Mouse (Mus musculus) liver, embryonic 12.5 days (tissue): ENCODE data around the gene Arf6. TPM values are rescaled to one million over a fixed set of nuclear protein-coding genes. Genes with fewer than 3 reads are reported as not detected.
"Not testable (repeated sequence)": the region's sequence is repeated elsewhere in the genome, so short reads cannot be mapped to it uniquely, and the experiment has no call there.

ENCODE experiments used
- ATAC-seq: fragments of 200-750 bp; cut with Nextera tagmentation; 2 replicates; pipeline ENCODE4 v1.8.0; 2017; ENCODE audit warnings: moderate number of reproducible peaks, mild to moderate bottlenecking, moderate library complexity
- H3K27ac ChIP-seq: fragments of 300-500 bp; sonication (generic); 2 replicates; pipeline ENCODE4 v1.5.1; 2016; ENCODE audit warnings: mild to moderate bottlenecking
- H3K27me3 ChIP-seq: fragments of 300-500 bp; sonication (generic); replicated peaks from 2 replicates; pipeline ENCODE4 v1.6.1; 2016; ENCODE audit warnings: mild to moderate bottlenecking, moderate library complexity
- H3K36me3 ChIP-seq: fragments of 300-500 bp; sonication (generic); 2 replicates; pipeline ENCODE4 v1.6.1; 2016; ENCODE audit warnings: mild to moderate bottlenecking, moderate library complexity
- H3K4me1 ChIP-seq: fragments of 300-500 bp; sonication (generic); 2 replicates; pipeline ENCODE4 v1.6.1; 2016
- H3K4me2 ChIP-seq: fragments of 300-500 bp; sonication (generic); 2 replicates; pipeline ENCODE4 v1.6.1; 2016; ENCODE audit warnings: mild to moderate bottlenecking, moderate library complexity
- H3K4me3 ChIP-seq: fragments of 300-500 bp; sonication (generic); 2 replicates; pipeline ENCODE4 v1.5.1; 2016; ENCODE audit warnings: mild to moderate bottlenecking, moderate library complexity
- H3K9ac ChIP-seq: fragments of 300-500 bp; sonication (generic); 2 replicates; pipeline ENCODE4 v1.6.1; 2016; ENCODE audit warnings: mild to moderate bottlenecking, moderate library complexity
- H3K9me3 ChIP-seq: fragments of 300-500 bp; sonication (generic); replicated peaks from 2 replicates; pipeline ENCODE4 v1.6.1; 2016; ENCODE audit warnings: mild to moderate bottlenecking, moderate library complexity
- WGBS: fragments of 180-500 bp; shearing (Covaris S2); methylation state at CpG from one replicate; pipeline ENCODE4 v1.1.7; 2016; ENCODE audit not compliant: insufficient replicate concordance; 5-methylcytosine and 5-hydroxymethylcytosine counted together
- polyA plus RNA-seq: library from polyadenylated mRNA; unstranded; fragments of >200 nt; fragmentation: Nextera tagmentation; extraction: Ambion mirVana; gene quantifications from 2 replicates; pipeline ENCODE4 v1.2.1, GENCODE M21; 2016

Gene Arf6
- polyA plus RNA-seq, 1 experiment from 2014 or later = 81.1 TPM

DNA sequence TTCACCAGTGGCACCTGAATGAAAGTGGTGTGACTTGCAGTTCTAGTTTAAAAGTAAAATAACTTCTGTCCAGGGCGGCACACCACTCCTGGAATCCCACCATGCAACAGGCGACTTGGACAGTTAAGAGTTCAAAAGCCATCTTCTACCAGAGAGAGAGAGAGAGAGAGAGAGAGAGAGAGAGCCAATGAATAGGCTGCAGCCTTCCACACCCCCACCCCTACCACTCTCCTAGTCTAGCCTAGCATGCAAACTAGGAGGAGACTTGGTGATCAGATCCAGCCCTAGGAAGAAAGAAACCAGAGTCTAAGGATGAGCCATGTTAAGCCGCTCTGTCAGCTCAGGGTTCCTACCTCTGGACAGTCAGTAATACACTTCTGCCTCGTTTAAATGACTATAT is 9.6 kb upstream of the Arf6 start:
- Histone ChIP-seq H3K27me3 (no peaks in the 10 kb centered on the region), H3K36me3 (no peaks in the 10 kb centered on the region), H3K9ac (peak overlapping the region; percentile 82), H3K4me2 (peak overlapping the region; percentile 87), H3K4me1 (peaks cover 34% of the 10 kb centered on the region), H3K9me3 (no peaks in the 10 kb centered on the region), H3K4me3 (peak overlapping the region; percentile 62), H3K27ac (peak overlapping the region; percentile 92)
- WGBS = 22% methylated on average over 4 of the region's 4 CpGs
- ATAC-seq = no peak

DNA sequence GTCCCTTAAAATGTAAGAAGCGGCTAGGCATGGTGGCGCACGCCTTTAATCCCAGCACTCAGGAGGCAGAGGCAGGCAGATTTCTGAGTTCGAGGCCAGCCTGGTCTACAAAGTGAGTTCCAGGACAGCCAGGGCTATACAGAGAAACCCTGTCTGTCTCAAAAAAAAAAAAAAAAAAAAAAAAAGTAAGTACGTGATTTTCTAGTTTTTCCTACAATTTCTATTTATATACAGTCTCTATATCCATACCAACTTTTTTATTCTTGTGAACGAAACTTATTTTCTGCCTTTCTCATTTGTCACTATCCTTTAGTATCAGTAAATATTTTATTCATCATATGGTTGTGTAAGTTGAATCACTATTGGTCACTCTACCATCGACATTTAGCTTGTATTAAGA is 8.8 kb upstream of the Arf6 start:
- Histone ChIP-seq H3K4me3 (0 out of 2 replicates have a peak overlapping the region, but pooled peaks have one; percentile 62), H3K27ac (peak overlapping the region; percentile 92), H3K4me1 (peaks cover 30% of the 10 kb centered on the region), H3K4me2 (peak overlapping the region; percentile 87)
- not testable (repeated sequence) for H3K27me3 ChIP-seq, H3K9me3 ChIP-seq, H3K36me3 ChIP-seq, H3K9ac ChIP-seq, ATAC-seq
- WGBS = 82% methylated on average over 7 of the region's 7 CpGs

DNA sequence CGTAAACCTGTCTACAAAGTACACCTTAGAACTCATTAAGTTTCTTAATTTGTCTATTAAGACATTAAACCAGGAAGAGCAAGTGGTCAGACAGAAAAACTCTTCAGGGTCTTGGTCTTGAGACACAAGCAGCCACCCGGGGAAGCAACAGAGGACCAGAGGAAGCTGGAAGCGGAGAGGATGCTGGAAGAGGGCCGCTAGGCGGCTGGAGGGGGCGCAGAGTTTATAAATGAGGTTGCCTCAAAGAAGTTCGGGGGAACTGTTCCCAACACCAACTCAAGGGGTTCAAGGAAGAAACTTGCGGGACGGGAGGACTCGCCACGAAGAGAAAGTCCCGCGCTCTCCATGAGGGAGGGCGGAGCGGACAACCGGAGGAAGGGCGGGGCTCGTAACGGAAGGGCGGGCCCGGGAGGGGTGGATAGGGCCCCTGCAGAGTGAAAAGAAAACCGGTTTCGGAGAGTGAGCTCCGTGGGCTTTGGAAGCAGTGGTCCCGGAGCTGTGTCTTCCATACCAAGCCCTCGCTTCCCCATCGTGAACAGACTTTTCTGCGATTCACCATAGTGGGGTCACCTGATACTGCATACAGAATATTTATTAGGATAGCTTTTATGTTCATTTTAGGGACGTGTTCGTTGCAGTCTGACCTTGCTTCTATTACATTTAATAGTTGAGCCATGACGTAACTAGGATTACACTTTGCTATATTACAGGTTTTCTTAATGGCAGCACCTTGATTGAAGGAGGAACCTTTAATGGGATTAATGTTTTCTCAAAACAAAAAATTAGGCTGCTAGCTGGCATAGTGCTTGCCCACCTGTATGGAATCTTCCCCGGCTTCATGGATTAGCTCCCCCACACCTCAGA is 7.8 kb upstream of the Arf6 start:
- no peaks in the 10 kb centered on the region for H3K9me3 ChIP-seq
- peak overlapping the region; percentile 65 for H3K4me3 ChIP-seq
- no peaks in the 10 kb centered on the region for H3K36me3 ChIP-seq
- H3K27ac ChIP-seq = peak overlapping the region; percentile 88
- 4% methylated on average over 32 of the region's 32 CpGs for WGBS
- peak overlapping the region; percentile 76 for H3K9ac ChIP-seq
- H3K4me1 ChIP-seq = peaks cover 30% of the 10 kb centered on the region
- H3K27me3 ChIP-seq = no peaks in the 10 kb centered on the region
- ATAC-seq = peak; percentile 57
- peak overlapping the region; percentile 72 for H3K4me2 ChIP-seq

DNA sequence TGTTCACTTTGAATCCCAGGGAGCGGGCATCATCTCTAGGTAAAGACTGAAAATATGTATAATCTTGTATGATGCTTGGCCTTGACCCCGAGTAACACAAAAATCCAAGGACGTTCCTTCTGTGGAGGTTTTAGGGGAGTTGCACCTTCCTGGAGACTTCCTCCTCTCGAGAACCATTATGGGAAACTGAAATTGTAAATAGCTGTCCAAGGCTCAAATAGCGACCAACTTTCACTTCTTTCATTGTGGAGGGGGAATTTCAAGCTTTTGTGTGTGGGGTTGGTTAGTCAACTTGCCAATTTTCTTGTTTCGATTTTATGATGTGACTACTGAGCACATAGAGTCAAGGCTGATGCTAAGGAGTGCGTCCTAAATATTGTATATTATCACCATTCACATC is 6.2 kb upstream of the Arf6 start:
- Histone ChIP-seq H3K36me3 (no peaks in the 10 kb centered on the region), H3K9me3 (no peaks in the 10 kb centered on the region), H3K4me3 (no peak overlapping the region), H3K4me2 (no peak overlapping the region), H3K4me1 (peaks cover 34% of the 10 kb centered on the region), H3K27ac (no peak overlapping the region), H3K9ac (no peak overlapping the region), H3K27me3 (no peaks in the 10 kb centered on the region)
- 70% methylated on average over 7 of the region's 7 CpGs for WGBS
- no peak for ATAC-seq

DNA sequence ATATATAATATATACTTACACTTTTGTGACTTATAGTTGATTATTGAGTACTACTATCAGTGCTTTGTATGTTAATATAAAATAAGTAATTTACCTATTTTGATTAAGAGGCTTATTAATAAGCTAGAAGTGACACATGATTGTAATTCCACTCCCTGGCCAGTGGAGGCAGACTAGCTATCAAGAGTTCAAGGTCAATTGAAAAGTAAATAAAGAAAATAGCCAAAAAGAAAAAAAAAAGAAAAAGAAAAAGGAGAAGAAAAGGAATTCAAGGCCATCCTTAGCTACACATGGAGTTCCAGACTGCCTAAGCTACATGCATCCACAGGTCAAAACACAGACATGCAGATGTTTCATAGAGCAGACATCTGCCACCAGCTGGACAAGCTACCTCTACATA is 5.5 kb upstream of the Arf6 start:
- ATAC-seq = no peak
- no peak overlapping the region for H3K4me2 ChIP-seq
- no peak overlapping the region for H3K27ac ChIP-seq
- H3K36me3 ChIP-seq = no peaks in the 10 kb centered on the region
- no peak overlapping the region for H3K4me3 ChIP-seq
- no peak overlapping the region for H3K9ac ChIP-seq
- no peaks in the 10 kb centered on the region for H3K9me3 ChIP-seq
- no peaks in the 10 kb centered on the region for H3K27me3 ChIP-seq
- H3K4me1 ChIP-seq = peaks cover 36% of the 10 kb centered on the region

DNA sequence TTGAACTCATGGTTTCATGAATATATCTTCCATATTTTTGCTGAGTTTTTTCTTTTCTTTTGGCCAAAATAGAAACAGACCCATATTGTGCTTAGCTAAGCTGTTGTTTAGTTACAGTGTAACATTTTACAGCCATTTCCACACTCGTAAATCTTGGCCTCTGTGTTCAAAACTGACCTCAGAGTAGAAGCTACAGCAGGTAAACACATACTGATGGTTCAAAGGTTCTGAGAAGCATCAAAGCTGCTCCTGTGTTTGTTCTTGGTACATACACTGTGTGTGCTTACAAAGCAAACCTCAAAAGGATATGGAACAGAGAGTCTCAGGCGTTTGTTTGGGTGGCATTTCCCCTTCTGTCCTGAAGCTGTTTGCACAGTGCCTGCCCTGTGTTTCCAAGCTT is 4.4 kb upstream of the Arf6 start:
- 60% methylated on average over 2 of the region's 2 CpGs for WGBS
- H3K4me1 ChIP-seq = peaks cover 29% of the 10 kb centered on the region
- no peak for ATAC-seq

DNA sequence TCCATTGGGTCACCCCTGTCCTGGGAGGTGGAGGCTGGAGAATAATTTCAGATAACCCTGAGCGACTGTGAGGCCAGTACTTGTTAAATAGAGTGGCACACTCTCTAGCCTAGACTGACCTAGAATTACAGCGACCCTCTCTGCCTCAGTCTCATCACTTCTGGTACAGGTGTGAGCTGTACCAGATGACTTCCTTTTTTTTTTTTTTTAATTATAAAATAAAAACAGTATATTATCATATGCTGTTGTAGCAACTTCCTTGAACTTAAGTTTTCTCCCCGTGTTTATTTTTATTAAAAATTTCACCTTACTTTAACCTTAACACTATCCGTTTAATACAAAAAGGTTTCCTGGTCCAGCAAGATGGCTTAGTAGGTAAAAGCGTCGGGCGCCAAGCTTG is 1.0 kb upstream of the Arf6 start:
- peak overlapping the region; percentile 100 for H3K9ac ChIP-seq
- no peak for ATAC-seq
- H3K4me3 ChIP-seq = peak overlapping the region; percentile 99
- H3K27ac ChIP-seq = peak overlapping the region; percentile 99
- H3K27me3 ChIP-seq = no peaks in the 10 kb centered on the region
- H3K9me3 ChIP-seq = no peaks in the 10 kb centered on the region
- WGBS = 9% methylated on average over 7 of the region's 7 CpGs
- H3K4me2 ChIP-seq = peak overlapping the region; percentile 92
- peaks cover 29% of the 10 kb centered on the region for H3K36me3 ChIP-seq
- peaks cover 30% of the 10 kb centered on the region for H3K4me1 ChIP-seq

More for the DNA sequence above, 4.4 kb upstream of the Arf6 start:
- Histone ChIP-seq H3K4me2 (no peak overlapping the region), H3K27ac (0 out of 2 replicates have a peak overlapping the region, but pooled peaks have one; percentile 10), H3K27me3 (no peaks in the 10 kb centered on the region), H3K4me3 (no peak overlapping the region), H3K9ac (no peak overlapping the region), H3K36me3 (no peaks in the 10 kb centered on the region), H3K9me3 (no peaks in the 10 kb centered on the region)

DNA sequence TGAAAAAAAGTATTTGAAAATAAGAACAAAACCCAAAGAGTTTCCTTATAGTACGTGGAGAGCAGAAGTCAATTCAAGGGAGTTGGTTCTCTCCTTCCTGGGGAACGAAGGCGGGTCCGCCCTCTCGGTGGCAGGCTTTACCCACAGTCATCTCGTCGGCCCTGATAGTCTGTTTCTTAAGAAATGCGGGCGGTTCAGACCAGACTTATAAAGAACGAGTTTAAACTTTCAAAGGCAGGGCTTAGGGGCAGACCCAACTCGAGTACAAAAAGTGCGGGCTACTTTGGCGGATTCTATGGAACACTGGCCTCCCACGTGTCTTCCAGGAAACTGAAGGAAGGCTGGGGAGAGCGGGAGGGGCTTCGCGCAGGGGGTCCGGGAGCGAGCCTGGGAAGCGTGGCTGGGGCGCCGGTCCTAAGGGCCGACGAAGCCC is 513 bp upstream of the Arf6 start:
- H3K4me2 ChIP-seq = peak overlapping the region; percentile 92
- H3K9me3 ChIP-seq = no peaks in the 10 kb centered on the region
- ATAC-seq = peak; percentile 60
- H3K36me3 ChIP-seq = peaks cover 33% of the 10 kb centered on the region
- WGBS = under 1% methylated on average over 24 of the region's 24 CpGs
- peak overlapping the region; percentile 99 for H3K4me3 ChIP-seq
- peak overlapping the region; percentile 100 for H3K9ac ChIP-seq
- H3K4me1 ChIP-seq = peaks cover 34% of the 10 kb centered on the region
- peak overlapping the region; percentile 99 for H3K27ac ChIP-seq
- no peaks in the 10 kb centered on the region for H3K27me3 ChIP-seq

DNA sequence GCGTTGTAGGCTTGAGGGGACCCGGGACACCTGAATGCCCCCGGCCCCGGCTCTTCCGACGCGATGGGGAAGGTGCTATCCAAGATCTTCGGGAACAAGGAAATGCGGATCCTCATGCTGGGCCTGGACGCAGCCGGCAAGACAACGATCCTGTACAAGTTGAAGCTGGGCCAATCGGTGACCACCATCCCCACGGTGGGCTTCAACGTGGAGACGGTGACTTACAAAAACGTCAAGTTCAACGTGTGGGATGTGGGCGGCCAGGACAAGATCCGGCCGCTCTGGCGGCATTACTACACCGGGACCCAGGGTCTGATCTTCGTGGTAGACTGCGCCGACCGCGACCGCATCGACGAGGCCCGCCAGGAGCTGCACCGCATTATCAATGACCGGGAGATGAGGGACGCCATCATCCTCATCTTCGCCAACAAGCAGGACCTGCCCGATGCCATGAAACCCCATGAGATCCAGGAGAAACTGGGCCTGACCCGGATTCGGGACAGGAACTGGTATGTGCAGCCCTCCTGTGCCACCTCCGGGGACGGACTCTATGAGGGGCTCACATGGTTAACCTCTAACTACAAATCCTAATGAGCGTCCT is 881 bp downstream of the Arf6 start:
- Histone ChIP-seq H3K4me3 (peak overlapping the region; percentile 99), H3K4me1 (peaks cover 33% of the 10 kb centered on the region), H3K27me3 (no peaks in the 10 kb centered on the region), H3K36me3 (peaks cover 36% of the 10 kb centered on the region), H3K9me3 (no peaks in the 10 kb centered on the region), H3K4me2 (peak overlapping the region; percentile 92), H3K9ac (peak overlapping the region; percentile 100), H3K27ac (peak overlapping the region; percentile 99)
- under 1% methylated on average over 42 of the region's 42 CpGs for WGBS
- peak; percentile 25 for ATAC-seq

DNA sequence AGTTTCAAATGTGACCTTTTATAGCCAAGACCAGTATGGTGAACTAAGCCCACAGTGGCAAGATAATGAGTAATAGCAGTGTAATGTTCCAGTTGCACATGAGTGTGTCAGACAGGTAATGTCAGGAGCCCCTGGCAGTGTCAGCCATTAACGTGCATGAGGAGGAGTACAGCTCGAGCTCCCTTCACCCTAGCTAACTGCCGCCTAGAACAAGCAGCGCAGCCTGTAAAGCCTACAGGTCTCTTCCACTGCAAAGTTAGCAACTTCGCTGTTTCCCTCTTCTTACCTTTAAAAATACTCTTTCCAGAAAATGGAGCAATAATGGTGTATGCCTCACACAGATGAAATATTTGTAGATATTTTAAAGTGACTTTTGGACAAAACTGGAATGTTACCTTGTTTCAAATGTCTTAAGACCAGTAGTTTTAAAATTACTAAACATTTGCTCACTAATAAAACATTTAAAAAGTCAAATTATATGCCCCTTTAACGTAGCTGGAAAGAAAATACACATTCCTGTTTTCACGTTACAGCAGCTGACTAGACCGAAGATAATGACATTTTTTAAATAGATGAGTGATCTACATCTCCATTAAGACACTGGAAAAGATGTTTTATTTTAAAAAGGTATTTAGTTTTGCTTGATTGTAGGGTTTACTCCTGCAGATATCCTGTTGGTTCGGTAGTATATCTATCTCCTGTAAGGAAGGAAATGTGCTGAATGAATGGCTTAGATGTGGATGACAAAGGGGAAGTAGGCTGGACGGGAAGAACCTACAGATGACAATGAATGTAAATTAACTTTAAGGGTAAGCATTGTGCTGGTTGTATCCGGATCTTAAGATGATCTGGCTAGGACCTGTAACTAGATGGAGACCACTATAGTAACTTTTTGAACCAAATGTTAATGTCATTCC is 2.2 kb downstream of the Arf6 start:
- Histone ChIP-seq H3K27me3 (no peaks in the 10 kb centered on the region), H3K9me3 (no peaks in the 10 kb centered on the region), H3K4me3 (peak overlapping the region; percentile 99), H3K27ac (no peak overlapping the region), H3K36me3 (peaks cover 49% of the 10 kb centered on the region), H3K4me2 (peak overlapping the region; percentile 92), H3K4me1 (peaks cover 41% of the 10 kb centered on the region), H3K9ac (peak overlapping the region; percentile 100)
- ATAC-seq = no peak
- WGBS = 16% methylated on average over 11 of the region's 11 CpGs

DNA sequence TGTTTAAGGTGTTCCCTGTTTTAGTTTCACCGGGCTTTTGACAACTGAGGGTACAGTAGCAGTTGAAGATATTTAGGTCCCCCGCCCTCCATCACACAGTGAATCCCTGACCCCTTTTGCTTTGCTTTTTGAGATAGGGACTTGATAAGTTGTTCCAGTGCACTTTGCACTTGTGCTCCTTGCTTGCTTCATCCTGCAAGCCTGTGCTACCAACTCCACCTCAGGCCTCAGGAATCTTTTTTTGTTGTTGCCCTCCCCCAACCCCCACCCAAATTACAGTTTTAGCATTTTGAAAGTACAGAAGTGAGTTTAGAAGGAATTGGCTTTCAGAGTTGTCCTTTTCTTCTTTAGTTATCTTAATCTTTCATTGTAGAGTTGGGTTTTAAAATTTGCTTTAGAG is 4.2 kb downstream of the Arf6 start:
- Histone ChIP-seq H3K27me3 (no peaks in the 10 kb centered on the region), H3K4me2 (peak overlapping the region; percentile 44), H3K9ac (peak overlapping the region; percentile 41; the same call in 1 of the 2 replicates), H3K9me3 (no peaks in the 10 kb centered on the region), H3K4me3 (peak overlapping the region; percentile 16; the same call in 1 of the 2 replicates), H3K36me3 (peaks cover 56% of the 10 kb centered on the region), H3K27ac (no peak overlapping the region), H3K4me1 (peaks cover 34% of the 10 kb centered on the region)
- WGBS = 37% methylated on average over 2 of the region's 2 CpGs
- no peak for ATAC-seq
